Mouse (Mus musculus) left cerebral cortex, adult 6 months (tissue): Measurements from ENCODE around the gene Tubb1. TPM values are rescaled to one million over a fixed set of nuclear protein-coding genes. Genes with fewer than 3 reads are reported as not detected.

Source experiments
- long read RNA-seq, 2 experiments: library from polyadenylated mRNA; unstranded; transcript quantifications; one replicate each; pipeline ENCODE4 v2.0.0; 2019 to 2020
- polyA plus RNA-seq: library from polyadenylated mRNA; unstranded; fragments of <200 nt; fragmentation: Nextera tagmentation; gene quantifications from 2 replicates; pipeline ENCODE4 v1.2.3, GENCODE M21; 2021

The Tubb1 gene
- polyA plus RNA-seq, result not detected in 2 replicates
- long read RNA-seq, experiment 1, result 0 reads
- long read RNA-seq, experiment 2, result 0 reads

GRCm38 (mm10) chr2:174450353-174450752, at the start of gene Tubb1:
Gene Tubb1 (plus strand): TSS chr2:174450695.

DNA sequence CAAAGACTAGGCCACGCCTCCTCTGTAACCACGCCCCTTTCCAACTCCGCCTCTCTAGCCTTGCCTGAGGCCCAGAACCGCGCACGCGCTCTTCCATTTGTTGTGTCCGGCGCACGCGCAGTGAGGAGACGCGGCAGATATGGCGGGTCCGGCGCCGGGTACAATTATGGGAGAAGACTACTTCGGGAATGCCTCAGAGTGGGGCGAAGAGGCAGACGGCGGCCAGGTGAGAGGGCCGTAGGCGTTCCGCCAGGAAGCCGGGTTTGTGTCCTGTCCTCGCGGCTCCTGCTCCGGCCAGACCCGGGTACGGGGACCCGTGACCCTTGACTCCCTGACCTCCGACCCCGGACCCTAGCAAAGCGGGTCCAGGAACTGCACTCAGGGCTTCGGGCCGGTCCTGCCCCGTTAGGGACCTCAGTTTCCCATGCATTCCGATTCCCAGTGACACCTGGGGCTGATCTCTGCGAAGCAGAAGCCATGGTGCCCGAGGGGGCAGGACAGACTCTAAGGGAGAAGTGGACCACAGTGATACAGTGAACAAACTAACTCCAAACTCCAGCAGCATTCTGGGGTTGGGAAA, 34.7 kb upstream of the Tubb1 start, which contains the start of gene Nelfcd:
Gene Nelfcd, plus strand, starts transcription at position 74 of the 580 bp plus-strand sequence.

DNA sequence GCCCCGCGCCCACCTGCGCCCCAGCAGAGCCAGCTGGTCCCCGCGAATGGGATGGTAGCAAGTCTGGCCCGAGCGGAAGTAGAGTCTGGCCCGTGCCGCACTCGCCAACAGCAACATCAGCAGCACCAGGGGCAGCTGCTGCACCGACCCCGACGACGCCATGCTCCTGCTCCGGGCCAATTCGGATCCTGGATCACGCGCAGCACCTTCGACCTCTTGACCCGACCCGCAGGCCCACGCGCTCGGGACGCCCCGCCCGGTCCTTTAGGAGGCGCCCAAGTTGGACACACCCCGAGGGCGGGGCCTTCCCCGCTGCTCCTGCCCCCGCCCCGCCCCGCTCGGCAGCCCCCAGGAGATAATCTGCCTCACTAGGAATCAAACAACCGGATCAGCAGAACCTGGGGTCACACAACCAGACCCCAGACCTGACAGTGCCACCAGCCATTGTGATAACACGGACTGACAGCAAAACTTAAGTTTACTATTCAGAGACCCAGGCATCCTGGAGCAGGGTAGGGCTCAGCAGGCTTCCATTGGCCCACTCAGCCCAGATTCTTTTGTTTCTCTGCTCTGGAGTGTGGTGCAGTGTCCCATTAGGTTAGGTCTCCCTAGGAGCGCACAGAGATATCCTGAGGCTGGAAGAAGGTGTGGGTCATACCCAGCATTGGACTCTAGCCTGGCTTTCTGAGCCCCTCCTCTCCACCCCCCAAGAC, 11.6 kb upstream of the Tubb1 start, which contains the start of gene Ctsz:
Gene Ctsz, minus strand, starts transcription at position 303 of the 713 bp plus-strand sequence.

GRCm38 (mm10) chr2:174463789-174464523, 13.5 kb downstream of the Tubb1 start, which contains the start of gene Atp5e:
Gene Atp5e (minus strand): TSS chr2:174464105.

DNA sequence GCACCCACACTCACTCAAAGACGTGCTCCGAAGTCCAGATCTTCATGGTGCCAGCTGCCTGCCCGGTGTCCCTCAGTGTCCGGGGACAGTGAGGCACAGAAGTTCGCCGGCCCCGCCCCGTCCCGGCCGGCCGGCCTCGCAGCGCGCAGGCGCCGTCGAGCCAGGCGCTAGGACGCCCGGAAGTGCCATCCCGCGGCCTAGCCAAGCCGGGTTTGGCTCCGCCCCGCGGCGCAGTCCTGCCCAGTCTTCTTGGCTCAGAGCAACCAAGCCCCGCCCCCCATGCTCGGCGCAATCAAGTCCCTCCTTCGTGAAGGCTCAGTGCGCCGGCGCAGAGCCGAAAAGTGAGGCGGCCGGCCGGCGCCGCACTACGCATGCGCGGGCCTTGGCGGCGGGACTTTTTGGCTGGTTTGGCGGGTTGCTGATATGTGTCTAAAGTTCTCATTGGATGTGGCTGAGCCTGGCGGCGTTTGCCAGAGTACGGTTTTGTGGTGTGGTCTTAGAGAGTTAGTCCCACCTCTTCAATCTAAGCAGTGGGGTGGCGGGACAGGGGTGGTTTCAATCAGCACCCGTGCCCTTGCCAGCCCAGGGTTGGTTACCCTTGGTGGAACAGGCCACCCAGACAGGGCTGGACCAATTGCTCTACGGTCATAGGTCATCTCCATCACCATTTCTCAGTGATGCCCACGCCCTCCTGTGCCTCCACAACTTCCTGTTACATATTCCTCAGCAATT, 22.5 kb downstream of the Tubb1 start, which contains the start of gene Prelid3b:
Gene Prelid3b, minus strand, starts transcription at position 264 of the 732 bp plus-strand sequence.

Other genes with a start within 250 kb of the Tubb1 start
- gene Gnas, start 166.4 kb upstream of the Tubb1 start, polyA plus RNA-seq, result 527 and 1,446 TPM in 2 replicates
- 2.5 and 5.9 TPM in 2 replicates for gene Gm20721, start 104.0 kb upstream of the Tubb1 start, polyA plus RNA-seq
- gene Nelfcd, start 34.9 kb upstream of the Tubb1 start, polyA plus RNA-seq, result 38.0 and 50.3 TPM in 2 replicates
- 99.2 and 129 TPM in 2 replicates for gene Ctsz, start 11.7 kb upstream of the Tubb1 start, polyA plus RNA-seq
- gene Atp5e, start 13.4 kb downstream of the Tubb1 start, polyA plus RNA-seq, result 1,732 and 2,001 TPM in 2 replicates
- 96.6 and 113 TPM in 2 replicates for gene Prelid3b, start 22.4 kb downstream of the Tubb1 start, polyA plus RNA-seq
- 0.99 and 1.0 TPM in 2 replicates for gene Zfp831, start 192.8 kb downstream of the Tubb1 start, polyA plus RNA-seq